Mouse (Mus musculus): ENCODE data around the gene Fam149a. TPM values are rescaled to one million over a fixed set of nuclear protein-coding genes. Genes with fewer than 3 reads are reported as not detected.

Gene Fam149a
- polyA plus RNA-seq, 1 experiment from 2014 or later = 15.8 TPM

GRCm38 (mm10) chr8:45324151-45324550 lies 57.9 kb downstream of the Fam149a start:
- Histone ChIP-seq H3K4me1 (replicated peaks; ENCODE audit: control insufficient read depth, insufficient read depth, low read length) (0 out of 2 replicates have a peak, but pooled peaks cover 5% of the 10 kb centered on the region), H3K27me3 (replicated peaks; ENCODE audit: control insufficient read depth, insufficient read depth, low read length) (no peaks in the 10 kb centered on the region), H3K27ac (ENCODE audit: low read depth) (no peak overlapping the region), H3K36me3 (ENCODE audit: control insufficient read depth, insufficient read depth, low read length) (no peaks in the 10 kb centered on the region), H3K9me3 (ENCODE audit: control insufficient read depth, low read length) (no peaks in the 10 kb centered on the region), H3K4me3 (ENCODE audit: low read depth, low read length) (no peak overlapping the region), H3K4me2 (ENCODE audit: low read length) (no peak overlapping the region), H3K9ac (ENCODE audit: low read length) (no peak overlapping the region)
- no peak for ATAC-seq (replicated peaks; ENCODE audit: low FRiP score, low TSS enrichment, low read depth)
- no peak for DNase-seq (ENCODE audit: low spot score)
- WGBS = 68% methylated on average over 4 of the region's 4 CpGs

- no peak overlapping the region for H3K4me2 ChIP-seq (ENCODE audit: low read length)
- H3K27me3 ChIP-seq (replicated peaks; ENCODE audit: control insufficient read depth, insufficient read depth, low read length) = no peaks in the 10 kb centered on the region
- no peak overlapping the region for H3K9ac ChIP-seq (ENCODE audit: low read length)
- 75% methylated on average over 2 of the region's 2 CpGs for WGBS
- H3K4me3 ChIP-seq (ENCODE audit: low read depth, low read length) = no peak overlapping the region
- no peaks in the 10 kb centered on the region for H3K9me3 ChIP-seq (ENCODE audit: control insufficient read depth, low read length)
- no peak for ATAC-seq (replicated peaks; ENCODE audit: low FRiP score, low TSS enrichment, low read depth)
- H3K36me3 ChIP-seq (ENCODE audit: control insufficient read depth, insufficient read depth, low read length) = no peaks in the 10 kb centered on the region
- no peak overlapping the region for H3K27ac ChIP-seq (ENCODE audit: low read depth)
- no peak for DNase-seq (ENCODE audit: low spot score)
- H3K4me1 ChIP-seq (replicated peaks; ENCODE audit: control insufficient read depth, insufficient read depth, low read length) = 0 out of 2 replicates have a peak, but pooled peaks cover 5% of the 10 kb centered on the region
Measured at GRCm38 (mm10) chr8:45321365-45321764, 60.7 kb downstream of the Fam149a start.

GRCm38 (mm10) chr8:45320930-45321329 lies 61.2 kb downstream of the Fam149a start:
- Histone ChIP-seq H3K36me3 (ENCODE audit: control insufficient read depth, insufficient read depth, low read length) (no peaks in the 10 kb centered on the region), H3K4me3 (ENCODE audit: low read depth, low read length) (no peak overlapping the region), H3K9ac (ENCODE audit: low read length) (no peak overlapping the region), H3K4me2 (ENCODE audit: low read length) (no peak overlapping the region), H3K4me1 (replicated peaks; ENCODE audit: control insufficient read depth, insufficient read depth, low read length) (0 out of 2 replicates have a peak, but pooled peaks cover 5% of the 10 kb centered on the region), H3K27me3 (replicated peaks; ENCODE audit: control insufficient read depth, insufficient read depth, low read length) (no peaks in the 10 kb centered on the region), H3K27ac (ENCODE audit: low read depth) (no peak overlapping the region), H3K9me3 (ENCODE audit: control insufficient read depth, low read length) (no peaks in the 10 kb centered on the region)
- WGBS = 36% methylated on average over 1 of the region's 1 CpGs
- no peak for ATAC-seq (replicated peaks; ENCODE audit: low FRiP score, low TSS enrichment, low read depth)
- no peak for DNase-seq (ENCODE audit: low spot score)

GRCm38 (mm10) chr8:45310967-45311366 lies 71.1 kb downstream of the Fam149a start:
- no peaks in the 10 kb centered on the region for H3K36me3 ChIP-seq (ENCODE audit: control insufficient read depth, insufficient read depth, low read length)
- H3K4me1 ChIP-seq (replicated peaks; ENCODE audit: control insufficient read depth, insufficient read depth, low read length) = no peaks in the 10 kb centered on the region
- no peak overlapping the region for H3K9ac ChIP-seq (ENCODE audit: low read length)
- ATAC-seq (replicated peaks; ENCODE audit: low FRiP score, low TSS enrichment, low read depth) = no peak
- H3K4me2 ChIP-seq (ENCODE audit: low read length) = no peak overlapping the region
- WGBS = 80% methylated on average over 4 of the region's 4 CpGs
- no peaks in the 10 kb centered on the region for H3K9me3 ChIP-seq (ENCODE audit: control insufficient read depth, low read length)
- no peaks in the 10 kb centered on the region for H3K27me3 ChIP-seq (replicated peaks; ENCODE audit: control insufficient read depth, insufficient read depth, low read length)
- H3K27ac ChIP-seq (ENCODE audit: low read depth) = no peak overlapping the region
- DNase-seq (ENCODE audit: low spot score) = no peak
- no peak overlapping the region for H3K4me3 ChIP-seq (ENCODE audit: low read depth, low read length)

- no peak within 1 kb of the TSS for H3K4me2 ChIP-seq (ENCODE audit: low read length)
- DNase-seq (ENCODE audit: low spot score) (no peak), ATAC-seq (replicated peaks; ENCODE audit: low FRiP score, low TSS enrichment, low read depth) (no peak)
- no peaks in the 10 kb centered on the region for H3K27me3 ChIP-seq (replicated peaks; ENCODE audit: control insufficient read depth, insufficient read depth, low read length)
- WGBS = 82% methylated on average over 13 of the region's 13 CpGs
- no peak within 1 kb of the TSS for H3K27ac ChIP-seq (ENCODE audit: low read depth)
- H3K9ac ChIP-seq (ENCODE audit: low read length) = no peak within 1 kb of the TSS
- H3K36me3 ChIP-seq (ENCODE audit: control insufficient read depth, insufficient read depth, low read length) = no peaks in the 10 kb centered on the region
- H3K4me3 ChIP-seq (ENCODE audit: low read depth, low read length) = no peak within 1 kb of the TSS
- no peaks in the 10 kb centered on the region for H3K4me1 ChIP-seq (replicated peaks; ENCODE audit: control insufficient read depth, insufficient read depth, low read length)
- no peaks in the 10 kb centered on the region for H3K9me3 ChIP-seq (ENCODE audit: control insufficient read depth, low read length)
Measured at GRCm38 (mm10) chr8:45308366-45308765, 73.7 kb downstream of the Fam149a start, which contains the start of gene Gm45753. Gene Gm45753, minus strand, starts transcription at chr8:45308466.

- H3K4me1 ChIP-seq (replicated peaks; ENCODE audit: control insufficient read depth, insufficient read depth, low read length) = no peaks in the 10 kb centered on the region
- no peak for ATAC-seq (replicated peaks; ENCODE audit: low FRiP score, low TSS enrichment, low read depth)
- no peak overlapping the region for H3K4me3 ChIP-seq (ENCODE audit: low read depth, low read length)
- H3K4me2 ChIP-seq (ENCODE audit: low read length) = no peak overlapping the region
- no peak for DNase-seq (ENCODE audit: low spot score)
- no peak overlapping the region for H3K9ac ChIP-seq (ENCODE audit: low read length)
- H3K36me3 ChIP-seq (ENCODE audit: control insufficient read depth, insufficient read depth, low read length) = no peaks in the 10 kb centered on the region
- no peak overlapping the region for H3K27ac ChIP-seq (ENCODE audit: low read depth)
- no peaks in the 10 kb centered on the region for H3K9me3 ChIP-seq (ENCODE audit: control insufficient read depth, low read length)
- WGBS = 88% methylated on average over 1 of the region's 1 CpGs
- H3K27me3 ChIP-seq (replicated peaks; ENCODE audit: control insufficient read depth, insufficient read depth, low read length) = no peaks in the 10 kb centered on the region
Measured at GRCm38 (mm10) chr8:45305479-45305878, 76.6 kb downstream of the Fam149a start.

- no peak overlapping the region for H3K4me2 ChIP-seq (ENCODE audit: low read length)
- no peaks in the 10 kb centered on the region for H3K36me3 ChIP-seq (ENCODE audit: control insufficient read depth, insufficient read depth, low read length)
- no peak overlapping the region for H3K27ac ChIP-seq (ENCODE audit: low read depth)
- H3K27me3 ChIP-seq (replicated peaks; ENCODE audit: control insufficient read depth, insufficient read depth, low read length) = no peaks in the 10 kb centered on the region
- DNase-seq (ENCODE audit: low spot score) (no peak), ATAC-seq (replicated peaks; ENCODE audit: low FRiP score, low TSS enrichment, low read depth) (no peak)
- 88% methylated on average over 3 of the region's 3 CpGs for WGBS
- no peak overlapping the region for H3K4me3 ChIP-seq (ENCODE audit: low read depth, low read length)
- no peaks in the 10 kb centered on the region for H3K9me3 ChIP-seq (ENCODE audit: control insufficient read depth, low read length)
- H3K9ac ChIP-seq (ENCODE audit: low read length) = no peak overlapping the region
- H3K4me1 ChIP-seq (replicated peaks; ENCODE audit: control insufficient read depth, insufficient read depth, low read length) = no peaks in the 10 kb centered on the region
Measured at GRCm38 (mm10) chr8:45304354-45304753, 77.7 kb downstream of the Fam149a start.

- DNase-seq (ENCODE audit: low spot score) (no peak), ATAC-seq (replicated peaks; ENCODE audit: low FRiP score, low TSS enrichment, low read depth) (no peak)
- Histone ChIP-seq H3K4me2 (ENCODE audit: low read length) (no peak overlapping the region), H3K27ac (ENCODE audit: low read depth) (no peak overlapping the region), H3K36me3 (ENCODE audit: control insufficient read depth, insufficient read depth, low read length) (no peaks in the 10 kb centered on the region), H3K9ac (ENCODE audit: low read length) (no peak overlapping the region), H3K4me1 (replicated peaks; ENCODE audit: control insufficient read depth, insufficient read depth, low read length) (no peaks in the 10 kb centered on the region), H3K27me3 (replicated peaks; ENCODE audit: control insufficient read depth, insufficient read depth, low read length) (no peaks in the 10 kb centered on the region), H3K4me3 (ENCODE audit: low read depth, low read length) (no peak overlapping the region), H3K9me3 (ENCODE audit: control insufficient read depth, low read length) (no peaks in the 10 kb centered on the region)
- WGBS = 73% methylated on average over 8 of the region's 8 CpGs
Measured at GRCm38 (mm10) chr8:45302390-45302789, 79.7 kb downstream of the Fam149a start.

GRCm38 (mm10) chr8:45295276-45295675 lies 86.8 kb downstream of the Fam149a start:
- no peak overlapping the region for H3K4me2 ChIP-seq (ENCODE audit: low read length)
- no peaks in the 10 kb centered on the region for H3K4me1 ChIP-seq (replicated peaks; ENCODE audit: control insufficient read depth, insufficient read depth, low read length)
- 0 out of 2 replicates have a peak, but pooled peaks cover 2% of the 10 kb centered on the region for H3K9me3 ChIP-seq (ENCODE audit: control insufficient read depth, low read length)

More at GRCm38 (mm10) chr8:45295276-45295675, 86.8 kb downstream of the Fam149a start:
- ATAC-seq (replicated peaks; ENCODE audit: low FRiP score, low TSS enrichment, low read depth) = no peak
- Histone ChIP-seq H3K9ac (ENCODE audit: low read length) (no peak overlapping the region), H3K27ac (ENCODE audit: low read depth) (no peak overlapping the region), H3K36me3 (ENCODE audit: control insufficient read depth, insufficient read depth, low read length) (no peaks in the 10 kb centered on the region), H3K27me3 (replicated peaks; ENCODE audit: control insufficient read depth, insufficient read depth, low read length) (no peaks in the 10 kb centered on the region), H3K4me3 (ENCODE audit: low read depth, low read length) (no peak overlapping the region)
- no peak for DNase-seq (ENCODE audit: low spot score)
- 90% methylated on average over 6 of the region's 6 CpGs for WGBS

Data from intestine, embryonic 14.5 days (tissue).